Mouse (Mus musculus) granulocyte monocyte progenitor cell, adult 5-6 weeks (primary cell): ENCODE results near the gene Tspan9. TPM values are rescaled to one million over a fixed set of nuclear protein-coding genes. Genes with fewer than 3 reads are reported as not detected.

Experiments used
- ATAC-seq: replicated peaks from 2 replicates; pipeline ENCODE4 v1.8.0; 2016; ENCODE audit warnings: mild to moderate bottlenecking, moderate TSS enrichment, inconsistent platforms; ENCODE audit not compliant: poor library complexity, severe bottlenecking
- total RNA-seq, 2 experiments: library from RNA; stranded (forward) in 1 of 2; stranded (reverse) in 1 of 2; fragments of 200-712, 200-1000 nt in 1 of 2; fragments of >200 nt in 1 of 2; fragmentation: Nextera tagmentation in 1 of 2; gene quantifications; 2 replicates each; pipeline ENCODE4 v1.2.3; 2014 to 2017

Tspan9 gene
- total RNA-seq, 2 experiments from 2014 or later, result 0.62 TPM; not detected in 1

GRCm38 (mm10) chr6:128022207-128022606, 121.2 kb downstream of the Tspan9 start:
- no peak for ATAC-seq

- ATAC-seq, result no peak
Measured at GRCm38 (mm10) chr6:128021931-128022202, 121.5 kb downstream of the Tspan9 start.

GRCm38 (mm10) chr6:128021106-128021930, 122.1 kb downstream of the Tspan9 start:
- ATAC-seq, result no peak

- ATAC-seq, result no peak
Measured at GRCm38 (mm10) chr6:128020521-128021057, 122.8 kb downstream of the Tspan9 start.

- no peak for ATAC-seq
Measured at GRCm38 (mm10) chr6:128020053-128020452, 123.3 kb downstream of the Tspan9 start.

- ATAC-seq, result no peak
Measured at GRCm38 (mm10) chr6:128019119-128019518, 124.3 kb downstream of the Tspan9 start.

- no peak for ATAC-seq
Measured at GRCm38 (mm10) chr6:128015304-128015703, 128.1 kb downstream of the Tspan9 start.

- no peak for ATAC-seq
Measured at GRCm38 (mm10) chr6:128011781-128012180, 131.6 kb downstream of the Tspan9 start.

- ATAC-seq, result no peak
Measured at GRCm38 (mm10) chr6:128011071-128011477, 132.3 kb downstream of the Tspan9 start.

- ATAC-seq, result no peak
Measured at GRCm38 (mm10) chr6:128010135-128010971, 133.0 kb downstream of the Tspan9 start.

- ATAC-seq, result no peak
Measured at GRCm38 (mm10) chr6:128007982-128008562, 135.3 kb downstream of the Tspan9 start.

- peak; percentile 71 for ATAC-seq
Measured at GRCm38 (mm10) chr6:128007241-128007701, 136.1 kb downstream of the Tspan9 start.

GRCm38 (mm10) chr6:128006156-128006555, 137.2 kb downstream of the Tspan9 start:
- no peak for ATAC-seq

GRCm38 (mm10) chr6:128004544-128004943, 138.8 kb downstream of the Tspan9 start:
- ATAC-seq, result no peak

GRCm38 (mm10) chr6:128003542-128003941, 139.9 kb downstream of the Tspan9 start:
- no peak for ATAC-seq

GRCm38 (mm10) chr6:128002667-128003066, 140.7 kb downstream of the Tspan9 start:
- no peak for ATAC-seq

GRCm38 (mm10) chr6:128002104-128002503, 141.3 kb downstream of the Tspan9 start:
- no peak for ATAC-seq

- ATAC-seq, result 0 out of 2 replicates have a peak, but pooled peaks have one; percentile 22
Measured at GRCm38 (mm10) chr6:128001587-128001986, 141.8 kb downstream of the Tspan9 start.

- ATAC-seq, result no peak
Measured at GRCm38 (mm10) chr6:128000777-128001176, 142.6 kb downstream of the Tspan9 start.

- ATAC-seq, result no peak
Measured at GRCm38 (mm10) chr6:127999118-127999517, 144.3 kb downstream of the Tspan9 start.

- no peak for ATAC-seq
Measured at GRCm38 (mm10) chr6:127996928-127997327, 146.5 kb downstream of the Tspan9 start.
